Mouse (Mus musculus): Measurements from ENCODE around the gene Mfsd11. TPM values are rescaled to one million over a fixed set of nuclear protein-coding genes. Genes with fewer than 3 reads are reported as not detected.
A peak's percentile ranks its signal among the peaks of the same experiment; 100 is the strongest.

Mfsd11 gene
- 39.6 and 41.7 TPM in 2 replicates for total RNA-seq (2021)
- long read RNA-seq, transcript Mfsd11-201 (13 exons, 3,298 nt): major isoform, 18 of 57 reads
- long read RNA-seq, partial matches to known transcripts: 6 of 57 reads
- long read RNA-seq, other reads (novel, unspliced or antisense): 31 of 57 reads

GRCm38 (mm10) chr11:116852291-116852890, at the start of gene Mfsd11:
Gene Mfsd11 (plus strand): TSS chr11:116852440.
- peak; percentile 87 for DNase-seq

GRCm38 (mm10) chr11:116802709-116803108, 49.5 kb upstream of the Mfsd11 start:
- DNase-seq: no peak

- no peak for DNase-seq
Measured at GRCm38 (mm10) chr11:116806136-116807071, 45.8 kb upstream of the Mfsd11 start.

GRCm38 (mm10) chr11:116807116-116807515, 45.1 kb upstream of the Mfsd11 start:
- no peak for DNase-seq

GRCm38 (mm10) chr11:116807526-116807925, 44.7 kb upstream of the Mfsd11 start:
- no peak for DNase-seq

GRCm38 (mm10) chr11:116807938-116808606, 44.2 kb upstream of the Mfsd11 start:
- peak; percentile 83 for DNase-seq

GRCm38 (mm10) chr11:116808811-116809395, 43.3 kb upstream of the Mfsd11 start:
- no peak for DNase-seq

- no peak for DNase-seq
Measured at GRCm38 (mm10) chr11:116809520-116809919, 42.7 kb upstream of the Mfsd11 start.

- DNase-seq: no peak
Measured at GRCm38 (mm10) chr11:116810528-116810927, 41.7 kb upstream of the Mfsd11 start.

GRCm38 (mm10) chr11:116810983-116811901, 41.0 kb upstream of the Mfsd11 start:
- DNase-seq: peak; percentile 67

GRCm38 (mm10) chr11:116812793-116813529, 39.3 kb upstream of the Mfsd11 start:
- DNase-seq: no peak

GRCm38 (mm10) chr11:116813610-116814009, 38.6 kb upstream of the Mfsd11 start:
- DNase-seq: no peak

- DNase-seq: no peak
Measured at GRCm38 (mm10) chr11:116814076-116814883, 38.0 kb upstream of the Mfsd11 start.

GRCm38 (mm10) chr11:116814884-116815415, 37.3 kb upstream of the Mfsd11 start:
- no peak for DNase-seq

GRCm38 (mm10) chr11:116816769-116817168, 35.5 kb upstream of the Mfsd11 start:
- peak; percentile 26 for DNase-seq

- DNase-seq: no peak
Measured at GRCm38 (mm10) chr11:116817567-116817966, 34.7 kb upstream of the Mfsd11 start.

- no peak for DNase-seq
Measured at GRCm38 (mm10) chr11:116818722-116819121, 33.5 kb upstream of the Mfsd11 start.

- DNase-seq: no peak
Measured at GRCm38 (mm10) chr11:116819932-116820593, 32.2 kb upstream of the Mfsd11 start.
